Comparison of ENCODE assay signal across 18 mouse cellular contexts in the genomic region with DNA sequence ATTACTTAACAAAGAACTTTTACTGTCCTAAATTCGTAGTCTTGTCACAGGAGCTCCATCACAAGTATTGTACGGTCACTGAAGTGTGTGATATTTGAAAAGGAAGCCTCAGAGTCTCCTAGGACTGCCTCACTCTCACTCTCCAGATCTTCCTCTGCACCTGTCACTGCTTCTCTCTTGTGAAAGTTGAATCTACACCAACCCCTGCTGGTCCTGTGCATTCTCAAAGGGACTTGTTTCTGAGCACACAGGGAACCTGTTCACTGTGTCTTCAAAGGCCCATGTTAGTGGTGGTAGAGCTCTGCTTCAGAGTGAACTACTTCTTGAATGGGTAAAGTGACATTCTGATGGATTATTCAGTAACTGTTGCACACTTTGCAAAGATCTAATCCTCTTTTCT.
"Had no signal": no experiment of that assay in that cellular context is flagged by ENCODE, and none has a peak within 500 bp of the region (broad histone marks: within the 10 kb centered on the region; RNA-seq: fewer than 3 reads in every experiment).

No protein-coding gene starts in this region.

- ATAC-seq: liver, embryonic 12.5 days; midbrain, embryonic 16.5 days had no signal

- H3K4me1 ChIP-seq: liver, embryonic 12.5 days; midbrain, embryonic 10.5 days; midbrain, embryonic 12.5 days; neural tube, embryonic 13.5 days; neural tube, embryonic 15.5 days had no signal

- H3K27me3 ChIP-seq: liver, embryonic 12.5 days; midbrain, embryonic 12.5 days; neural tube, embryonic 13.5 days; neural tube, embryonic 15.5 days had no signal

- H3K4me3 ChIP-seq: liver, embryonic 12.5 days; midbrain, embryonic 10.5 days; midbrain, embryonic 12.5 days; myocyte; neural tube, embryonic 13.5 days; neural tube, embryonic 15.5 days had no signal

- H3K9ac ChIP-seq: liver, embryonic 12.5 days; liver, embryonic 14.5 days; lung, embryonic 14.5 days; midbrain, embryonic 12.5 days; neural tube, embryonic 13.5 days; neural tube, embryonic 15.5 days had no signal

- H3K4me2 ChIP-seq: liver, embryonic 12.5 days; lung, embryonic 14.5 days; midbrain, embryonic 12.5 days; neural tube, embryonic 13.5 days; neural tube, embryonic 15.5 days had no signal

- DNase-seq: lung, adult 18-20 months; lung, embryonic 14.5 days; lung, postnatal 10 days; lung, postnatal 4 days; midbrain, embryonic 14.5 days; retina, postnatal 1 day; right cerebral cortex, adult 18-20 months; right cerebral cortex, postnatal 25 days; right cerebral cortex, postnatal 4 days; spleen, adult 18-20 months had no signal

- H3K36me3 ChIP-seq: liver, embryonic 12.5 days; midbrain, embryonic 10.5 days; midbrain, embryonic 12.5 days; neural tube, embryonic 13.5 days; neural tube, embryonic 15.5 days had no signal

- H3K27ac ChIP-seq: liver, embryonic 12.5 days; liver, embryonic 14.5 days; midbrain, embryonic 10.5 days; midbrain, embryonic 12.5 days; neural tube, embryonic 13.5 days; neural tube, embryonic 15.5 days had no signal
